Mouse (Mus musculus) layer of hippocampus, adult 8-10 months (tissue): ENCODE data around the gene Apopt1. TPM values are rescaled to one million over a fixed set of nuclear protein-coding genes. Genes with fewer than 3 reads are reported as not detected.

Experiments
- DNase-seq, 2 experiments: peaks; one replicate each; pipeline ENCODE4 v3.0.0; 2022; ENCODE audit warnings: low spot score in 2 of 2
- total RNA-seq, 4 experiments: library from RNA; stranded (reverse); gene quantifications; 2 replicates each; pipeline ENCODE4 v1.2.4; 2022

Apopt1 gene
- total RNA-seq, 4 experiments from 2014 or later = 30.9 to 34.4 (median 33.7) TPM

- DNase-seq = no peak
Observed at GRCm38 (mm10) chr12:111769816-111770577, 56.9 kb downstream of the Apopt1 start.

GRCm38 (mm10) chr12:111770651-111771050 lies 57.6 kb downstream of the Apopt1 start:
- DNase-seq = no peak

GRCm38 (mm10) chr12:111774156-111774555 lies 61.1 kb downstream of the Apopt1 start:
- no peak for DNase-seq

- DNase-seq = no peak
Observed at GRCm38 (mm10) chr12:111774845-111775244, 61.8 kb downstream of the Apopt1 start.

GRCm38 (mm10) chr12:111777919-111778318 lies 64.9 kb downstream of the Apopt1 start:
- no peak for DNase-seq

- no peak for DNase-seq
Observed at GRCm38 (mm10) chr12:111779544-111779943, 66.5 kb downstream of the Apopt1 start.

GRCm38 (mm10) chr12:111785174-111785573 lies 72.1 kb downstream of the Apopt1 start:
- no peak for DNase-seq

GRCm38 (mm10) chr12:111787015-111787414 lies 74.0 kb downstream of the Apopt1 start:
- no peak for DNase-seq

- no peak for DNase-seq
Observed at GRCm38 (mm10) chr12:111790090-111790489, 77.0 kb downstream of the Apopt1 start.

- no peak for DNase-seq
Observed at GRCm38 (mm10) chr12:111790631-111791030, 77.6 kb downstream of the Apopt1 start.

GRCm38 (mm10) chr12:111791474-111792104 lies 78.5 kb downstream of the Apopt1 start:
- DNase-seq = no peak

- no peak for DNase-seq
Observed at GRCm38 (mm10) chr12:111794102-111794501, 81.0 kb downstream of the Apopt1 start.

- no peak for DNase-seq
Observed at GRCm38 (mm10) chr12:111794526-111795179, 81.6 kb downstream of the Apopt1 start.

GRCm38 (mm10) chr12:111795180-111795895 lies 82.3 kb downstream of the Apopt1 start:
- no peak for DNase-seq

GRCm38 (mm10) chr12:111797251-111797650 lies 84.2 kb downstream of the Apopt1 start:
- DNase-seq = no peak

GRCm38 (mm10) chr12:111798493-111798892 lies 85.4 kb downstream of the Apopt1 start:
- no peak for DNase-seq

- DNase-seq = no peak
Observed at GRCm38 (mm10) chr12:111800459-111801183, 87.6 kb downstream of the Apopt1 start.

GRCm38 (mm10) chr12:111803538-111803937 lies 90.5 kb downstream of the Apopt1 start:
- DNase-seq = no peak
